Mouse (Mus musculus): ENCODE data around the gene Bricd5.

DNA sequence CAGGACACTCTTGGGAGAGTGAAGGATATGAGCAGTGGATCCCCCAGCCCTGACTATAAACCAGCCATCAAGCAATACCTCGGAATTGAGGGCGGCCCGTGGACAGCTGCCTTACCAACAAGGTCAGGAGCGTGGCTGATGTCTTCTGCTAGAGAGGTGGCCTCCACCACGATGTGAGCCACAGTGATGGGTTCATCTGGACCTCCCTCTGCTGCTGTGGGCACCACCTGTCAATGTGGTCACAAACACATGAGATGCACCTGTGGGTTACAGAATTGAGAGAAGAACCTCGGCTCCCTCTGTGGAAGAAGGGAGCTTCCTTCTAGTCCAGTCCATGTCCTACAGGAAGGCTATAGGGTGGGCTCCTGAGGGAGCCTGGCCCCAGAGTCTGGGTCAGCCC, 24.2 kb upstream of the Bricd5 start:
- TF ChIP-seq CTCF (IDR thresholded peaks at IDR 0.05; ENCODE audit: low read depth, low read length) (no peak), POLR2A (IDR thresholded peaks at IDR 0.05; ENCODE audit: borderline replicate concordance, low read depth, low read length) (no peak)

Measured in bone marrow macrophage, adult 2 months (primary cell).